Mouse (Mus musculus): ENCODE data around the gene Itm2b.

The Itm2b gene

DNA sequence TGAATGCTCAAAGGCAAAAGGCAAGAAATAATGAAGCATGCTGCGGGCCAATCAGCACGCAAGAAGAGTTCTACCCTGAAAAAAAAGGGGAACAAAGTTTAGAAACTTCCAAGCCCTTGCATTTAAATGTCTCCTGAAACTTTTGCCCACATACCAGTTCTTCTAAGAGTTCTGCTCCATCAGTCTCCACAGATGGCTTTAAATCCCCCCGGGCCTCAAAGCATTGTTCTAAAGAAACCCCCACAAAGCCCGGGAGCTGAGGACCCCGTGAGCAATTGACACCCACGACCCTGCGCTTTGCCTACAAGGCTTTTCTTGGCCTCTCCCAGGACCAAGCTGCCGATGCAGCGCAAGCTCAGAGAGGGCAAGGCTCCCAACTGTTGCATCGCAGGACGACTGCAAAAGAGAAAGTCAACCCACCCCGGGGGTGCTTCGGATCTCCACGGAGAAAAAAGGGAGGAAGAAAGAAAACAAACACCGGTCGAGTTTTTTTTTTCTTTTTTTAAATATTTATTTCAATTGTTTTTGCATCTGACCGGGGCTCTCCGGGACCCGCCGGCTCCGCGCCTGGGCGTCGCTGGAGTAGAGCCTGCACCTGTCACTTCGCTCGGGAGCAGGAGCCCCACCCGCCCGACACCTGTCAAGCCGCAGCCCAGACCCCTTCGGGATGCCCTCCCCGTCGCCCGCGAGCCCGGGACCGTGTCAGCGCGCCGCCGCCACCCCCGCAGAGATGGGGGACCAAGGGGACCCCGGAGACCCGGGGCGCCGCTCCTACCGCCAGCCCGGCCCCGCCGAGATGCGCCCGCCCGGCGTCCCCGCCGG lies 60.2 kb downstream of the Itm2b start:
- no peak for DNase-seq (ENCODE audit: low read depth, low spot score)

DNA sequence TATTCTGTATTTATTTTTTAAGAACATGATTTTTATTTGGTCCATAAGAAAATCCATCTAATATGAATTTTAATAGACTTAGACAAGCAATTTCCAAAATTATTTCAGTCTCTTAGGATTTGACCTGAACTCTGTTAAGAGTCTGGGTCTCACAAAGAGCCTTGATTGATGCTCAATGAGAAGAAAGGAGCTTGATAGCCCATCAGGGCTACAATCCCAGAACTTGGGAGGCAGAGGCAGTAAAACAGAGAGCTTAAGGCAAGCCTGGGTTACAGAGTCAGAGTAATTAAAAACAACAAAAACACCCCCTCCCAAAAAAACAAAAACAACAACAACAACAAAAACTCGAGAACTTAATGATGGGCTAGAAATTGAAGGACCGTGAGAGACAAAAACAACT lies 61.1 kb downstream of the Itm2b start:
- DNase-seq (ENCODE audit: low read depth, low spot score), result no peak

DNA sequence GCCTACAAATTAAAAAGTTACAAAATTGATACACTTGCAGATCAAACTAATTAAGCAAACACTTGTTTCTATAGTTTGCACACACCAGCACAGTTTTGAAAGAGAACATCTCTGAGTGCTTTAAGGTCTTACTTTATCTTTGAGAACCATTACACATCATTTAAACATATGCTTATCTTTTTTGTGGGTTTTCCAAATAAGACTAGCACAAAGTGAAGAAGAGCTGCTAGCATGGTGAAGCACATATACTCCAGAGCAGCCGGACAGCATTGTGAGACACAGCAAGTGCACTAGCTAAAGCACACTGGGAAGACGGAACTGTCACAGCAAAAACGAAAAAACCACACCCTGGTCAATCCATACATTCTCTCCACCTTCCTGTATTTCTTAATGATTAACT lies 62.9 kb downstream of the Itm2b start:
- no peak for DNase-seq (ENCODE audit: low read depth, low spot score)

DNA sequence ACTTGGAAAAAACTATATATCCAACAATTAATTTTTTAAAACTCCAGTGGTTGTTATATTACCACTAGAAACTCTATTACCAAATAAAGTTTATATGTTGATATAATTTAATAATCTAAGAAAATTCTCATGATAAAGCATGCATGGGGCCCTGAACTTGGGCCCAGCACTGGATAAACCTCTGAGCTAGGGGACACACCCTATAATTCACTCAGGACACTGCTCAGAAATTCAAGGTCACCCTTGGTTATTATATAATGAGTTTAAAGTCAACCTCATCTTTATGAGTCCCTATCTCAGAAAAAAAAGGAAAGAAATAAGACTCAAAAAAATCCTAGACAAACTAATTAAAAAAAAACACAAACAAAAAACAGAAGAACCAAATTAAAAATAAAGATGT lies 68.2 kb downstream of the Itm2b start:
- no peak for DNase-seq (ENCODE audit: low read depth, low spot score)

DNA sequence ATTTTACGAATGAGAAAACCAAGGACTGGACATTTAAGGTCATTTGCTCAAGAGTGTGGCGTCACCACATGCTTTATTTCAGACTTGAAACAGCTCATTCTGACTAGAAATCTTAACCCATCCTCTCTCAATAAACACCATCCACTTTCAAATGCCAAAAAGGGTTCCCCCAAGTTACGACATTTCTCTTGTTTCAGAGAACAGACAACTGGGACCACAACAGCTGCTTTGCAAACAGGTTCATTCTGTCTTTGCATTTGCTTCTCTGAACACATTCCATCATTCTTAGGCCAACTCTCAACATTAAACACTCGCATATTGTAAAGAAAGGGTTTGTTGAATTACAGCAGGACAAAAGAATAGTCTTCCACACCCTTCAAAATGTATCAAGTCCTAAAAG lies 71.2 kb downstream of the Itm2b start:
- DNase-seq (ENCODE audit: low read depth, low spot score), result no peak

DNA sequence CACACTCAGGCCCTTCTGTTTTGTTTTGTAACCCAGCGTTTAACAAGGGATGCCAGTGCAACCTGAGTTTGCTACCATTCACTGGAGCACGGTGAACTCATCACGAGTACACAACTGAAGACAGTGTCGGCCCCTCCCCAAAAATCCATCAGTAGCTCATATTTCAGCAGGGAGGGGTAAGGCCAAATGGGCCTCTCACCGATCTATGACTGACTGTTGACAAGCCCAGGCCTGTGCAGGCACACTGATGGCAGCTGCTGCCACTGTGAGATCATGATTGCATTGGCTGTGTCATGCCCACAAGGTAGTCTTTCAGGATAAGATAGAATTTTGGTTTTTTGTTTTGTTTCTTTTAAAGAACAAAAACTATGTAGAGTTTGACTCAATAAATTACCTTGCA lies 71.7 kb downstream of the Itm2b start:
- no peak for DNase-seq (ENCODE audit: low read depth, low spot score)

DNA sequence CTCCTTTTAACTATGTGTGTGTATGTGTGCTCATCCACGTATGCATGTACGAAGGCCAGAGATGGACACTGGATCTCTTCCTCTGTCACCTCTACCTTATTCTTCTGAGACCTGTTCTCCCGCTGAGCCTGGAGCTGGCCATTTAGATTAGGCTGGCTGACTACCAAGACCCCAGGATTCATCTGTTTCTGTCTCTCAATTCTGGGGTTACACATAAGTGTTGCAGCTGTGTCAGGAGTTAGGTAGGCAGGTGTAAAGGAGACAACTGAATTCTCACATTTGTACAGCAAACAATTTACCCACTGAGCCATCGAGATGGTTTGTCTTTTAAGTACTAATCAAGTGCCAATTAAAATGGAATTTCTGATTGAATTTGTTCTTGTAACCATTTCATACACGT lies 72.2 kb downstream of the Itm2b start:
- DNase-seq (ENCODE audit: low read depth, low spot score), result no peak

Measured in retina, postnatal 7 days (tissue).